Mouse (Mus musculus): Measurements from ENCODE around the gene Opcml.

Gene Opcml

DNA sequence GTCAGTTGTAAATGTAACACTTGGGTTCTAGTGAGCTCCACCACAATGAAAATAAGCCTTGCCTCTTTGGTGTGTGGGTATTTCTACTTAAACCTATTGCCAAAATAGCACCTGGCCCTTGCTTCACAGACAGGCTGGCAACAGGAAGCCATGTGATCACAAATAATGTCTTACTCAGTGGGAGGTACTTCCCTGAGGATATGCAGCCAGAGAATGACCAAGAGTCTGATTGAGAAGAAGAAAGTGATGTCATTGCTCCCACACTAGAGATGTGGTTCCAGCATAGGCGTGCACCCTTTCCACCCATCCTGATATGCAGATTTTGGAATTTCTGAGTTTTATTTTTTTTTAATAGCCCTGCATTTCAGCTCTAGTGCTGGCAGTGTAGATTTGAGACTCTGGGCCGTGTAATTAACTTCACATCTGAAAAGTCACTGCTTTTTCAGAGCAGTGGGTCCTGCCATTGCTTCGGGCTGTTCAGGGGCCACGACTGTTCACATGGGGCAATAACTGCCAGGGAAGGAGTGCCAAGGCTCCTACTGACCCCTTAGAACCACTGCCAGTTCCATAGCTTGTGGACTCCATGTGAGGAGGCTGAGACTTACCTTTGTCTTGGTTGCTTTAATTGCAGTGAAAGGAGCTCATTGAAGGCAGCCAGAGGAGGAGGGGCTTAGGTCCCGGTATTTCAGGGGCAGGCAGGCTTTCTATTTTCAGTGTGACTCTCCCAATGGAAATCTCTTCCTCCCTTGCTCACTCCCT, 649.0 kb downstream of the Opcml start:
- no peak for DNase-seq (ENCODE audit: low spot score)

DNA sequence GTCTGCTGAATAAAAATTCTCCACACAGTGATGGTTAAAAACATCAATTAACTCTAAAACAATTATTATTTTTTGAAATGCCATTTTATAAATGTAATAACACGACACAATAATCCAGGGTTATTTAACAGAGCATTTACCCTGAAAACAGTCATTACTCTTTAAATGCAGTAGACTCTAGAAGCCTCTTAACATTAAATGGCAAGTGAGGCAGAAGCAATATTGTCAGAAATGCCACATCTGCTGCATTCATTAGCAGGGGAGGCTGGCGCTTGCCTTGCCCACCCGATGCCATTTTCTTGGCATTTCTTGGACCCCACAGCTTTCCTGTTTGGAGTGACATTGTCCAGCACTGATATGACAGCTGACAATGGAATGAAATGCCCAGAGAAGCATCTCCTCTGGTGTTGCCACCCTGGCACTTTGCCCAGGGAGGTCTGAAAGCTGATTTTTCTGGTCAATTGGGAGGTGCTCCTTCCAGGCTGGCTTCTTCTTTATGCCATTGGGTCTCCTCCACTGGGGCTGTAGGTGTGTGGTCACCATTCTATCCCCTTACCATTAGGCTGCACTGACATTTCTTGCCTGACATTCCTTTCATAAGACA, 649.7 kb downstream of the Opcml start:
- no peak for DNase-seq (ENCODE audit: low spot score)

DNA sequence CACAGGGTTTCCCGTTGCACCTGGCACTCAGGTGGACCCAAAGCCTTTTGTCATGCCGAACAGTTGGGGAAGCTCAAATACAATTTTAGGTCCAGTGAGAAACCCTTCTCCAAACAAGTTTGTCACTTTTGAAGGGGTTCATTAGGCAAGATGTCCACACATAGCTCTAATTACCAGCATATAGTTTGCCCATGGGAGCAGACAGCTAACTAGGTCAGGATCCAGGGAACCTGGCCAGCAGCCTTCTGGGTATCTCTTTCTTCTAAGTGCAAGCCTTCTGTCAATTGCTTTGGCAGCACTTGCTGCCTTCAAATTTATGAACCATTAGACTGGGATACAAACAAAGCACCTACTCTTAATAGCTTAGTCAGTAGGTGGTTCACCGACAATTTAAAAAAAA, 653.9 kb downstream of the Opcml start:
- DNase-seq (ENCODE audit: low spot score) = no peak

DNA sequence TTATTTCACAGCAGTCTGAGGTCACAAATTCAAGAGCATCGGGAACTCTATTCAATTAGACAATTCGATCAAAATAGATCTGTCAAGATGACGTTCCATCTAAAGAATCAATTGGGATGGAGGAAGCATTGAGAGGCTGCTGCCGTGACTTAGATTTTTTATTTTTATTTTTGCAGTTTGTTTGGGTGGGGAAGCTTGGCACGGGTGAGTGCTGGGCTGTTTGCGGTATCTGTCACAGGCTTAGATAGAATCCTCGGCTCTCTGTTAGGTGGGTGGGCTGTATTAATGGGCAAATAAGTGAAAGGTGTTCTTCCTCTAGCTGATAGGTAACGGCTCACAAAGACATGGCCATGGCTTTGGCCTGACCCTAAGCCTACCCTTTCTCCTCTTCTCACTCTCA, 654.4 kb downstream of the Opcml start:
- DNase-seq (ENCODE audit: low spot score) = no peak

DNA sequence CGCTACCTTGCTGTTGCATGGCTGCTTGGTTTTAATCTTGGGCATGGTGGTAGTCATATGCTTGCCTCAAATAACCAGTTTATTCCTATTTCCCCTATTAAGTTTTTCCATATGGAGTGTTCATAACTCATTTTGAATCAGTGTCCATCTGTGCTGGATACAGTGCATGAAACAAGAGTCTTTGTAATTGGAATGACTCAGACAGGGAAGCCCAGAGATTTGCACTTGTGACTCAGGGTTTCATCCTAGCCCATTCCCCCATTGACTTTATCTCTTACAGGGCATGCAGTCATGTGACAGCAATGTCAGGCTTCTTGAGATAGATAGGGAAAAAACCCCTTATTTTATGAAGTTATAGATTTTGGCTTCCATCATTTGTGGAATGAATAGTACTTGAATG, 655.3 kb downstream of the Opcml start:
- no peak for DNase-seq (ENCODE audit: low spot score)

DNA sequence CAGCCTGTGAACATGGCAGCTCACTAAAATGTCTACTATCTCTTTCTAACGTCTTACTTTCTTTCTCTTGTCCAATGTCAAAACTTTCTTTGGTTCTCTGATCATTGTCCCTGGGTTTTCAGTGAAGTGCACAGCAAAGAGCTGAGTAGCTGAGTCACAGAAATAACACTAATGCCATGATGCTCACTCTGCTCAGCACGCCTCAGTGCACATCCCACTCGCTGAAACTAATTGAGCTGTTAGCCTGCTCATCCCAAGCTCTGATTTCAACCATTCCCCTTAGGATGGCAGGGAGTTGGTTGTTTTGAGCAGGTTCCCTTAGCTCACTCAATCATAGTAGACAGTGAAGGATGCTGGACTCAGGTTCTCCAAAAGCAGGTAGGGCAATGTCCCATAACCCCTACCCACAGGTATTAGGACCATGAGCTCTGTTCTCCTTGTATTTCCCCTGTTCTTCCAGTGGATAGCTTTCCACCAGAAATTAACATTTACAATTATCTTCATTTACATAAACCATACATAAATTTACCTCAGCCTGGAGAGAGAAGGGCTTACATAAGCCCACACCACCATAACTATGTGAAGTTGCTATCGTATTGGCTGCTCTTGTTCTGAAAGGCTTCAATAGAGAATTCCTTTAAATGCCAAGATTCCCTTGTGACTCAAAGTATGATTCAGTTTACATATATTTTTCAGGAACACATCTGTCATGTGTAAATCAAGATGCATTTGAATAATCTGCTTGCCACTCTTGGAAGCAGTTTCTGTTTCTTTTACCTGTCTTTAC, 655.9 kb downstream of the Opcml start:
- DNase-seq (ENCODE audit: low spot score) = no peak

DNA sequence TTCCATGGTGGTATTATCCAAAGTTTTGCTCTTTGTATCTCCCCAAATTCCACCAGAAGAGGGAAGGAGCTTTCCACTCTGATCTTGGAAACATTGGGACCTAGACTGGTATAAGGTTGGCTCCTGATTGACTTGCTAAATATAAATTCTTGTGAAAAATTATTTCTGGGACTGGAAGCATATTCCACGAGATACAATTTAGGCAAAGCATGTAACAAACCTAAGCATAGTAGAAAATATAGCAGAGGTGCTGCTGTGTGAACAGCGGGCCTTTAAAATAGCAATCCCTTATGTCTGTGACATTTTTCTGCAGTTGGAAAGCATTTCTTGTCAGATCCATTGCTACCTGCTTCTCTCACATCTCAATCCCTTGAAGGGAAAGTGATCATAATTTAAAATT, 661.9 kb downstream of the Opcml start:
- DNase-seq (ENCODE audit: low spot score) = no peak

DNA sequence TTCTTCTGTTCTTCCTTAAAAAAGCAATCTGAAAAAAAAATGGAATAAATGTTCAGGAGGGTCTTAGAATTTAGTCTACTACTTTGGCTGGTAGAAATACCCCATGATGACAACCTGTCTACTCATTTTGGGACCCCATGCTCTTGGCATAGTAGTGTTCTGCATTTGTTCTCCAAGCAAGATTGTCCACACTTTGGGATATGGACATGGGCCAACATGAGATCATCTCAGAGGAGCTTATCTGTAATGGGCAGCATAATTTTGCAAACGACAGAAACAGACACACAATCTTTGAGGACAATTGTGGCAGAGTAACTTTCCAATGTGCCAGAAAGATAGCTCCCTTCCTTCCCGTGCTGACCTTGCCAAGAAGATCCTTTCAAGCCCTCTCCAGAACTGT, 662.5 kb downstream of the Opcml start:
- DNase-seq (ENCODE audit: low spot score) = no peak

DNA sequence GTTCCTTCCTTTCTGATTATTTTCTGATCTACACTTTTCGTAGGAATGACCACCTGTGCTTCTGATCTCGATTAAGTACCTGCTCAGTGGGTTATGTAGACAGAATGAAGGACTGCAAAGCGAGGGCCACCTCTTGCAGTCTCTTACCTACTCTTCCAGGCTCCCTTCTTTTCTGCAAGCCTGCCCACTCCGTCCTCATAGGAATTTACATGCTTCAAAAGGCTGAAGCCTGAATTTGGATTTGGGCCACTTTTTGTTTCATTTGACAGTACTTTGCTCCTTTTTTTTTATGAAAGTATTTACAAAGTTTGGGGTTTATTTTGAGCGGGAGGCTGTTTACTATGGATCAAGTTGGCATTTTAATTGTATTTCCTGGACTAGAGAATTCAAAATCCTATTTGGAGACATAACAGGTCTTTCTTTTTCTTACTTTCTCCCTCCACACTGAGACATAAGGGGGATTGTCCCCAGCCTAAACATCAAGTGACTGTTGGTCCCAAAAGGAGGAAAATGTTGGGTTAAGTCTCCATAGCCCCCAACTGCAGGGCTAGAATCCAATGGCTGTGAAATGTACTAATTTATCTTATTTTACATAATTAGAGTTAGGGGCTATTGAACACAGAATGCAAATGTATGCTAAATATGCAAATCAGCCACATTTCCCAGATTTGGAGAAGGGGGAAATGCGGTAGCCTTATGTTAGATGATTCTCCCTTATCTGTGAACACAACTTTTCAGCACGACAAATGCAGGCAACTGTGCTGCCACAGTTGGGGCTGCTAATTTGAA, 667.6 kb downstream of the Opcml start:
- no peak for DNase-seq (ENCODE audit: low spot score)

DNA sequence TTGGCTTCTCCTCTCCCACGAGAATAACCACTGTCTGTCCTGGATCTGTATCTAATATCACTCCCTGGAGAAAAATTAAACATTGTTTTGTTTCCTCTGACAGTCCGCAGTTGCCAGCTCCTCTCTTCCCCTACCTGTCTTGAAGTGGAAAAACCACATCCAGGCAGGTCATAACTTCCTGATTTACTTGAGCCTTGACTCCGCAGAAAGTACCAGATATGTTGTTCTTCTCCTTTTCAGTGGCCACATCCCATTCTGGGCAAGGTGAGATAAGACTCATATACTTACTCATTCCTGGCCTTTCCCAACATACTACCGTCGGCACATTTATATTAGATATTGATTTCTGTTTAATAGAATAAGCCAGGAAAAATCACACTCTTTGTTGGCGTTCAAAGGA, 673.0 kb downstream of the Opcml start:
- no peak for DNase-seq (ENCODE audit: low spot score)

DNA sequence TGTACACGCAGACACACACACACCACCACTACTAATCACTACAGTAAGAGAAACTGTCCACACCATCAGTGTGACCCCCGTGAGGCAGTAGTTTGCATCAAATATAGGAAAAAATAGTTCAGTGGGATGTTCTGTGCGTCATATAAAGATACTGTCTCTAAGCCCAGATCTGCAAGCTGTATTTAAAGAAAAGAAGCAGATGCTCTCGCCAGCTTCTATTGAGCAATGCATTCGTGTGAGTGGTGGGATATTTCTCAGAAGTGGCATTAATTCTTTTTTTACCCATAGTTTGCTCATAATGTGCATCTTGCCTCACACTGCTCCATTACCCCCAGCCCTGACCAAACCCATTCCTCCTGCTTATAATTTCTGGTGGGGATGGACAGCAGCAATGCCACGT, 678.8 kb downstream of the Opcml start:
- DNase-seq (ENCODE audit: low spot score) = no peak

DNA sequence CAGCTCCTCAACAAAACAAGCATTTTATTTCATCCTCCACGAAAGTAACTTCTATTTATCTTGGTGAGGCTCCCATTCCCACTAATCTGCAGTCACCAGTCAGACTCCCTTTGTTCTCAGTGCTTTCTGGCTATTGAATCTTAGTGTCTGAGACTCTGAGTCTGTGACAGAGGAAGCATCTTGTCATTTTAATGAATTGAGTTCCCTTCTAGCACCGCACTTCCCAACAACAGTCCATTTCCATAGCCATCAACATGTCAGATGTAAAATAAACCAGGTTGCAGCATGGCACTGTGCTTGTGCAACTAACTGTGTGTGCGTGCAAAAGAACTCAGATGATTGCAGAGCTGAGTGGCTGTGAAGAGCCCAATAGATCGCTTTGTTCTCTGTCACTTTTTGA, 680.9 kb downstream of the Opcml start:
- DNase-seq (ENCODE audit: low spot score) = peak; percentile 13

DNA sequence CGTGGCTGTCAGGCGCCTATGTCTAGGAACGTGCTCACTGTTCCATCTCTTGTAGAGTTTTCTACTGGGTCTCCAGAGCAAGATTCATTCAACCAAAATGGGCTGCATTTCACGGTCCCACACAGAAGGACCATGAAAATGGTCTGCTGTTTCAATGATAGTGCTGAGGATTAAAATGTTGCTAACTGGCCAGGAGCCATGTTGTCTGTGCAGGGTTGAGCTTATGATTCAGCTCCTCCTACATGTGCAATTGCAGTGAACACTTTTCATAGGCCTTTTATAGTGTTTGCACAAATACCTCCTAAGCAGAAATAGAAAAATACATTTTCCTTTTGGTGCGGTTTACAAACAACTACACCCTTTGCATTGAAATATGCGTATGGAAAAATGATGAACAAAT, 684.0 kb downstream of the Opcml start:
- no peak for DNase-seq (ENCODE audit: low spot score)

DNA sequence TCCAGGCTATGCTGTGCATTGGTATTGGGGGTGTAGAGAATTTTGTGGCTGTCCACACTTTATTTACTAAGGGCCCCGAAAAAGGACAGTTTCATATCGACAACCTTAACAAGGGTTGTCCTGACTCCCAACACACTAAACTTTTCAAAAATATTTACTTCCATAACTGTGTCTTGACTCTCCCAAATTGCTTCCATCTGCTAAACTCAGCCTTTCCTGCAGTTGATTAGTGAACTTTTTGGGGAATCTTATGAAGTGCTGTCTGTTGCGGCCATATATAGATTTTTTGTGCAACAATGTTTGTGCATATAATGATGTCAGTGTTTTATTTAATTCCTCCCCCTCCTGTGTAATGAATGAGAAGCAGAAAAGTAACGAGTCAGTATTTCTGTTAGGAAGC, 690.7 kb downstream of the Opcml start:
- no peak for DNase-seq (ENCODE audit: low spot score)

DNA sequence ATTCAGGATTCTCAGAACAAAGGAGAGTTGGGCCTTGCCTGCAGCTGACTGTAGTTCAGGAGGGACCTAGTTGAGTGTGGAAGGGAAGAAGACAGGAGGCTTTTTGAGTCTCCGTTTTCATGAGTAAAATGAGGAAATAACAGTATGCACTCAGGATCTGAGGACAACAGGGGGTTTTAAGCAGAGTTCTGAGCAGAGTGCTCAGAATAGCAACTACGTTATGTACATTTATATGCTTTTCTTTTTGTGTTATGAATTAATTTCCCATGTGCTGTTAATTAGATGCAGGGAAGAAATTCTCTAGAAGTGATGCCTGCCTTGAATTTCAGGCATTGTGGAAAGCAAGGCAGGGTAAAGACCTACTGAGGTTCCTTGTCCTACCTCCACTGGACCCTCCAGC, 697.9 kb downstream of the Opcml start:
- no peak for DNase-seq (ENCODE audit: low spot score)

DNA sequence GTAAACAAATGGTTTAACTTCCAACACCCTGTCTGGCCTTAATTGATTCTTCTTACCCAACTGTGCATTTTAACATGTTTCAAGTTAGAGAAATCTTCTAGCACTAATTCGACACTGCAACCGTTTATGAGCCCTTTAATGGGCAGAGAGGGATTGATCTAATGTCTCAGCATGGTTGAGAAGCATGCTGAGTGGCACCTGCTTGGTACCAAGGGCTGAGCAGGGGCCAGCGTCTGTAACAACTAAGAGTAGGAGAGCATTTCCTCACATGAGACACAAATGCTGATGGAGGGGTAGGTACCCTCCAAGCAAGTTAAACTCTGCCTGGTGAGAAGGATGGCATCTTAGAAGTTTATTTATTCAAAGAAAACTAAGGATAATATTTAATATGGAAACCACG, 699.3 kb downstream of the Opcml start:
- no peak for DNase-seq (ENCODE audit: low spot score)

DNA sequence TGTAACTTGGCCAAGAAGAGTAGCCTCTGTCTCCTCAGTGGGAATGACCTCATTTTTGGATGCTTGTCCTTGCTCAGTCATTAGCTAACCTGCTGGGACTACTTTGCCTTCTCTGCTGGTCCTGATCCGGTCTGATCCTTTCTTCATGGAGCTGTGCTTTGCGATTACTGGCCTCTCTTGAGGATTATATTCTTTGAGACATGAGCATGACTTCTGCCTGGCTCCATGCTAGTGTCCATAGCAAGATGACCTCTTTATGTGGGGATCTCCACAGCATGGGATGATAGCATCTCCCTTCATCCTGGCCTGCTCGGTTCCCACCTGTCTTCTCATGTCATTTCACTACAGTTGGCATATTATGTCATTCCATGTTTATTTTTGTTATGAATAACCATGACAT, 699.8 kb downstream of the Opcml start:
- no peak for DNase-seq (ENCODE audit: low spot score)

DNA sequence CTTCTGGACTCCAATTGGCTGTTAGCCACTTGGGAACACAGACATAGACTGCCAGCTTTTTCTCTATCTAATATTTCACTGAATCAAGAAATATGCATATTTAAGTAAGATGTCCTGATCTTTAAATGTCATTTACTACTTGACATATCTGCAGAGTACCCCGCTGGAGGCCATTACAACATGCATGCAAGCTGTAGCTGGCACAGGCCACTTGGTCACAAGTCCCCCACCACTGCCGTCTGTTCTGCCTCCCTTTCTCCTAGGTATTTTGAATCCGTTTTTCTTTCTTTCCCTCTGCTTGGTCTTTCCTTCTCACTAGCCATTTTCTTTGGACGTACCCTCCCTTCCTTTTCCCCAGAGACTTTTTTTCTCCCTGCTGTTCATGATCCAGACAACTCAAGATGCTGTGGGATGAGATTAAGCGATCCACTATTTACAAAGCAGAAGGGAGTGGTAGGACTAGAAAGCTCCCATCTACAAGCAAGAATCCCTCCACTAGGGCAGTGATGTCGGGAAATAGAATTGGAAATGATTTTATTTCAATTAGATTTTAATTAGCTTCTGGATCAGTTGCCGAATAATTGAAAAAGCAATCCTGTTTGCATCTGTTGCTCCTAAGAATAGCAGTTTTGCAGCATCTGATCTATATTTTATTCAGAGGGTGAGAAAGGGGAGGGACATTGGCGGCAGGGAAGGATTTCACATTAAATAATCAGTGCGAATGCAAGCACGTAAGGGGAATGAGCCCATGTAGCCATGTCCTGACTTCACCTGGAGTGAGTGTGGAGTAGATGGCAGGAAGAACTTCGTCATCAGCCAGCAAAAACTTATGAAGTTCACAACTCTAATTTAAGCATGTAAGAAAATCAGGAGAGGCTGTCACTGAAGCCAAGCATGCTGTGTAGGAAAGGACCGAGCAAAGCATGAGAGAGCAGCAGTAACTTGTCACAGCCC, 709.5 kb downstream of the Opcml start:
- no peak for DNase-seq (ENCODE audit: low spot score)

DNA sequence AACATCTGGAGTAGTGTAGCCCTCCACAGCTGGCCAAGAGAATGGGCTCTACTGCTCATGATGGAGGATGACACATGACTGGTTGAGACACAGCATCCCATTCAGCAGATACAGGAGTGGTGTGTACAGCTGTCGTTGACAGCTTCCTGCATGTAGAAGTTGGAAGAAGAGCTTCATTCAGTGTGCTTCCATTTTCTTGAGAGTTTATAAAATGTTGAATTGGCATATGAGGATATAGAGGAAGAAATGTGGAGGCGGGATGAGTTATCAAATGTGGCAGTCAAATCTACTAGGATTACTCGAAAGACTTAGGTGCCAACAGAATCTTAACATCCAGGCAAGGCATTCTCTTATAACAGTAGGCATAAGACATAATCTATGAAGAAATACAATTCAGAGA, 723.3 kb downstream of the Opcml start:
- DNase-seq (ENCODE audit: low spot score) = no peak

DNA sequence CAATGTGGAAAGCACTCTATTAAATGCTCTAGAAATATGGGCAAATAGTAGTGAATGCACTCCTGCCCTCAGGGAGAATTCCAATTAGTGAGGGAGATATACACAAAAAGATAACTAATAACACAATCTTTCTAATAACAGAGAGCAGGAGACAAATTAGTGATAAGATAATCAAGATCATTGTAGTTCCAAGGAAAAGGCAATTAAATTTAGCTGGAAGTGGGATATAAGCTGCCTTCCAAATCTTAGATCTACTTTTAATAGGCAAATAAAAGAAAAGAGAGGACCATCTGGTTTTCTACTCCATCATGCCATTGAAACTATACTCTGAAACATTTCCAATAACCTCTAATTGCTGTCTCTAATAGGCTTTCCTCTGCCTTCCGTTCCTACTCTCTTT, 742.6 kb downstream of the Opcml start:
- DNase-seq (ENCODE audit: low spot score) = no peak

DNA sequence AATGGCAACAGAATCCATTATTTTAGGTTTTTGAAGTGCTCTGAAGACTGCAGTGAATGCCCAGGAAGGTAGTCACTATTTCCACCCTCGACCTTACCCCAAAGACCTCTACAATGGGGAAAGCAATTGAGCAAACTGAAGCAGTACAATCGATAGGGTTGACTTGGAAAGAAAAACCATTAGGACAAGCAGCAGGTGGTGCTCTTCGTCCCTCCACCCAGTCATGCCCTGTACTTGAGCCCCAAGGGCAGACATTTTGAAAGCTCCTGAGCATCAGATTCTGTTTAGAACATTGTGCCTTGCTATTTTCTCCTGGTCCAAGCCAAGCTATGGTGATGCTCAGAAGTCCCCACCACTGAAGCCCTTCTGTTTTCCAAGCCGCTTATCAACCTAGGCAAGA, 744.4 kb downstream of the Opcml start:
- DNase-seq (ENCODE audit: low spot score) = no peak
